ENCODE assay signal across 8 mouse cellular contexts in genomic region chr13:109902855-109903763, GRCm38 (mm10).
A peak's percentile ranks its signal among the peaks of the same experiment; 100 is the strongest.
DNase-seq lines count a peak whose midpoint lies in the region; ATAC-seq and TF ChIP-seq lines count a peak whose summit lies in the region.

No protein-coding gene starts in this region.

- peak overlapping the region; percentile 84 for H3K4me3 ChIP-seq in G1E (ENCODE audit: low read depth, low read length)
- H3K4me3 ChIP-seq in forebrain, embryonic 15.5 days = peak overlapping the region; percentile 88
- H3K4me3 ChIP-seq in lung, embryonic 16.5 days (ENCODE audit: low read length) = peak overlapping the region; percentile 76
- peak overlapping the region; percentile 78 for H3K4me3 ChIP-seq in olfactory bulb, adult 2 months (ENCODE audit: insufficient read depth, low read depth, low read length)

- peaks cover 23% of the 10 kb centered on the region for H3K36me3 ChIP-seq in G1E (replicated peaks)
- no peaks in the 10 kb centered on the region for H3K36me3 ChIP-seq in forebrain, embryonic 15.5 days
- no peaks in the 10 kb centered on the region for H3K36me3 ChIP-seq in lung, embryonic 16.5 days (ENCODE audit: control insufficient read depth, insufficient read depth, low read length)

- no peaks in the 10 kb centered on the region for H3K27me3 ChIP-seq in G1E (ENCODE audit: insufficient read depth, low read length)
- no peaks in the 10 kb centered on the region for H3K27me3 ChIP-seq in forebrain, embryonic 15.5 days
- H3K27me3 ChIP-seq in lung, embryonic 16.5 days (ENCODE audit: control insufficient read depth, insufficient read depth, low read depth, low read length) = no peaks in the 10 kb centered on the region; the same call in 1 of the 2 replicates

- peak overlapping the region; percentile 84 for H3K9ac ChIP-seq in forebrain, embryonic 15.5 days (replicated peaks)
- peak overlapping the region; percentile 77 for H3K9ac ChIP-seq in lung, embryonic 16.5 days (ENCODE audit: low read length)

- no peak for TF ChIP-seq CTCF in G1E (IDR thresholded peaks at IDR 0.05; ENCODE audit: low read depth, low read length)
- TF ChIP-seq CTCF in olfactory bulb, adult 2 months (IDR thresholded peaks at IDR 0.05; ENCODE audit: insufficient read depth, low read depth, low read length) = peak; percentile 34; the same call in 1 of the 2 replicates

- TF ChIP-seq POLR2A in olfactory bulb, adult 2 months (IDR thresholded peaks at IDR 0.05; ENCODE audit: insufficient read depth, low read depth, low read length) = no peak

- peaks cover 44% of the 10 kb centered on the region for H3K4me1 ChIP-seq in G1E (ENCODE audit: insufficient read depth, low read depth, low read length)
- H3K4me1 ChIP-seq in forebrain, embryonic 15.5 days = peaks cover 48% of the 10 kb centered on the region
- H3K4me1 ChIP-seq in lung, embryonic 16.5 days (replicated peaks; ENCODE audit: control insufficient read depth, insufficient read depth, low read length) = peaks cover 23% of the 10 kb centered on the region
- peaks cover 6% of the 10 kb centered on the region; the same call in 1 of the 2 replicates for H3K4me1 ChIP-seq in olfactory bulb, adult 2 months (ENCODE audit: control insufficient read depth, insufficient read depth, low read length)

- under 1% methylated on average over 88 of the region's 91 CpGs for WGBS in forebrain, embryonic 15.5 days
- WGBS in lung, embryonic 16.5 days = 1% methylated on average over 88 of the region's 91 CpGs
- under 1% methylated on average over 91 of the region's 91 CpGs for WGBS in olfactory bulb, adult 2 months

- H3K9me3 ChIP-seq in G1E (replicated peaks) = no peaks in the 10 kb centered on the region
- no peaks in the 10 kb centered on the region for H3K9me3 ChIP-seq in forebrain, embryonic 15.5 days
- H3K9me3 ChIP-seq in lung, embryonic 16.5 days (ENCODE audit: control insufficient read depth, low read length) = no peaks in the 10 kb centered on the region

- intact Hi-C loops in heart, postnatal 36 days (cut with DNase I) = loop anchor here (1.0 to 10.0 kb wide), 3 partner anchors 80 to 668 kb away; no protein-coding TSS in a partner anchor

- H3K27ac ChIP-seq in forebrain, embryonic 15.5 days (replicated peaks) = peak overlapping the region; percentile 84
- peak overlapping the region; percentile 66 for H3K27ac ChIP-seq in lung, embryonic 16.5 days (ENCODE audit: low read length)
- peak overlapping the region; percentile 60 for H3K27ac ChIP-seq in olfactory bulb, adult 2 months (ENCODE audit: insufficient read depth, low read depth, low read length)

- peak; percentile 68 for DNase-seq in G1E (ENCODE audit: low spot score)
- peak; percentile 51 for DNase-seq in cerebellum, adult 11 months
- peak; percentile 69 for DNase-seq in heart, postnatal 36 days
- peak; percentile 67 to 77 for DNase-seq in layer of hippocampus, postnatal 10 days (ENCODE audit: low spot score in 2 of 2)
- peak; percentile 86 for DNase-seq in thymus, postnatal 0 days (ENCODE audit: low spot score)

- peak; percentile 35; the same call in 1 of the 2 replicates for ATAC-seq in G1E (ENCODE audit: extremely low read depth, insufficient number of reproducible peaks, low FRiP score, poor library complexity, severe bottlenecking)
- peak; percentile 84 for ATAC-seq in forebrain, embryonic 15.5 days (replicated peaks)
- peak; percentile 88 for ATAC-seq in lung, embryonic 16.5 days (ENCODE audit: low read depth)

- H3K4me2 ChIP-seq in forebrain, embryonic 15.5 days (replicated peaks) = peak overlapping the region; percentile 93
- peak overlapping the region; percentile 94 for H3K4me2 ChIP-seq in lung, embryonic 16.5 days (ENCODE audit: low read depth, low read length)

Comparison
In these comparisons a context has a peak if more than half of its experiments do, and no peak if none do; other contexts are left out.
1. Peak in every context shown above with its lines: DNase-seq, ATAC-seq, H3K4me3 ChIP-seq and H3K27ac ChIP-seq.
2. ATAC-seq: peak in every context shown above with its lines; median percentile 88 in lung, embryonic 16.5 days; 84 in forebrain, embryonic 15.5 days; 35 in G1E.